Mouse (Mus musculus): ENCODE data around the gene Itsn1. TPM values are rescaled to one million over a fixed set of nuclear protein-coding genes. Genes with fewer than 3 reads are reported as not detected.
A peak's percentile ranks its signal among the peaks of the same experiment; 100 is the strongest.

The Itsn1 gene
- polyA plus RNA-seq, 1 experiment from 2014 or later, result 60.2 TPM

GRCm38 (mm10) chr16:91825774-91826325 is 96.8 kb downstream of the Itsn1 start:
- Histone ChIP-seq H3K4me3 (no peak overlapping the region), H3K4me2 (no peak overlapping the region), H3K9me3 (no peaks in the 10 kb centered on the region), H3K27ac (replicated peaks) (no peak overlapping the region), H3K36me3 (peaks cover 28% of the 10 kb centered on the region), H3K9ac (no peak overlapping the region), H3K4me1 (replicated peaks) (peaks cover 3% of the 10 kb centered on the region; the same call in 1 of the 2 replicates), H3K27me3 (no peaks in the 10 kb centered on the region)
- no peak for ATAC-seq (ENCODE audit: low FRiP score, low read depth)
- WGBS, result 65% methylated on average over 9 of the region's 9 CpGs

GRCm38 (mm10) chr16:91826893-91827292 is 97.8 kb downstream of the Itsn1 start:
- ATAC-seq (ENCODE audit: low FRiP score, low read depth), result no peak
- Histone ChIP-seq H3K27ac (replicated peaks) (0 out of 2 replicates have a peak overlapping the region, but pooled peaks have one; percentile 0), H3K4me2 (no peak overlapping the region), H3K4me1 (replicated peaks) (peaks cover 3% of the 10 kb centered on the region; the same call in 1 of the 2 replicates), H3K9me3 (no peaks in the 10 kb centered on the region), H3K36me3 (peaks cover 26% of the 10 kb centered on the region), H3K4me3 (no peak overlapping the region), H3K27me3 (no peaks in the 10 kb centered on the region), H3K9ac (no peak overlapping the region)
- WGBS, result 36% methylated on average over 2 of the region's 2 CpGs

GRCm38 (mm10) chr16:91827456-91827855 is 98.4 kb downstream of the Itsn1 start:
- no peaks in the 10 kb centered on the region for H3K9me3 ChIP-seq
- H3K27ac ChIP-seq (replicated peaks), result no peak overlapping the region
- H3K9ac ChIP-seq, result no peak overlapping the region
- no peak overlapping the region for H3K4me2 ChIP-seq
- no peak for ATAC-seq (ENCODE audit: low FRiP score, low read depth)
- H3K4me1 ChIP-seq (replicated peaks), result peaks cover 3% of the 10 kb centered on the region; the same call in 1 of the 2 replicates
- H3K4me3 ChIP-seq, result no peak overlapping the region
- 41% methylated on average over 5 of the region's 5 CpGs for WGBS
- H3K36me3 ChIP-seq, result peaks cover 26% of the 10 kb centered on the region
- H3K27me3 ChIP-seq, result no peaks in the 10 kb centered on the region

- Histone ChIP-seq H3K9ac (no peak overlapping the region), H3K9me3 (no peaks in the 10 kb centered on the region), H3K4me2 (no peak overlapping the region), H3K4me1 (replicated peaks) (peaks cover 3% of the 10 kb centered on the region; the same call in 1 of the 2 replicates), H3K4me3 (no peak overlapping the region), H3K27ac (replicated peaks) (no peak overlapping the region), H3K36me3 (peaks cover 27% of the 10 kb centered on the region), H3K27me3 (no peaks in the 10 kb centered on the region)
- WGBS, result 74% methylated on average over 7 of the region's 7 CpGs
- ATAC-seq (ENCODE audit: low FRiP score, low read depth), result no peak
These were observed 99.1 kb downstream of the Itsn1 start for GRCm38 (mm10) chr16:91828160-91828559.

GRCm38 (mm10) chr16:91828603-91829002 is 99.5 kb downstream of the Itsn1 start:
- no peak overlapping the region for H3K4me2 ChIP-seq
- H3K27ac ChIP-seq (replicated peaks), result no peak overlapping the region
- H3K4me1 ChIP-seq (replicated peaks), result peaks cover 3% of the 10 kb centered on the region; the same call in 1 of the 2 replicates
- WGBS, result 57% methylated on average over 5 of the region's 5 CpGs
- no peaks in the 10 kb centered on the region for H3K27me3 ChIP-seq
- H3K36me3 ChIP-seq, result peaks cover 27% of the 10 kb centered on the region
- H3K9me3 ChIP-seq, result no peaks in the 10 kb centered on the region
- no peak for ATAC-seq (ENCODE audit: low FRiP score, low read depth)
- H3K9ac ChIP-seq, result no peak overlapping the region
- no peak overlapping the region for H3K4me3 ChIP-seq

- H3K27me3 ChIP-seq, result no peaks in the 10 kb centered on the region
- no peak overlapping the region for H3K27ac ChIP-seq (replicated peaks)
- H3K9ac ChIP-seq, result no peak overlapping the region
- no peaks in the 10 kb centered on the region for H3K9me3 ChIP-seq
- no peak overlapping the region for H3K4me2 ChIP-seq
- ATAC-seq (ENCODE audit: low FRiP score, low read depth), result no peak
- peaks cover 3% of the 10 kb centered on the region; the same call in 1 of the 2 replicates for H3K4me1 ChIP-seq (replicated peaks)
- WGBS, result 56% methylated on average over 5 of the region's 5 CpGs
- no peak overlapping the region for H3K4me3 ChIP-seq
- H3K36me3 ChIP-seq, result peaks cover 27% of the 10 kb centered on the region
These were observed 100.0 kb downstream of the Itsn1 start for GRCm38 (mm10) chr16:91829121-91829520.

- 50% methylated on average over 23 of the region's 23 CpGs for WGBS
- Histone ChIP-seq H3K27ac (replicated peaks) (0 out of 2 replicates have a peak overlapping the region, but pooled peaks have one; percentile 1), H3K4me3 (no peak overlapping the region), H3K4me1 (replicated peaks) (peaks cover 3% of the 10 kb centered on the region; the same call in 1 of the 2 replicates), H3K4me2 (0 out of 2 replicates have a peak overlapping the region, but pooled peaks have one; percentile 14), H3K9ac (no peak overlapping the region), H3K27me3 (no peaks in the 10 kb centered on the region), H3K9me3 (no peaks in the 10 kb centered on the region), H3K36me3 (peaks cover 27% of the 10 kb centered on the region)
- ATAC-seq (ENCODE audit: low FRiP score, low read depth), result peak; percentile 48; the same call in 1 of the 2 replicates
These were observed 101.2 kb downstream of the Itsn1 start for GRCm38 (mm10) chr16:91830260-91830659.

- H3K27me3 ChIP-seq, result no peaks in the 10 kb centered on the region
- WGBS, result 89% methylated on average over 5 of the region's 5 CpGs
- H3K4me3 ChIP-seq, result no peak overlapping the region
- no peak overlapping the region for H3K27ac ChIP-seq (replicated peaks)
- H3K4me2 ChIP-seq, result no peak overlapping the region
- peaks cover 25% of the 10 kb centered on the region for H3K4me1 ChIP-seq (replicated peaks)
- H3K36me3 ChIP-seq, result peaks cover 26% of the 10 kb centered on the region
- no peaks in the 10 kb centered on the region for H3K9me3 ChIP-seq
- no peak for ATAC-seq (ENCODE audit: low FRiP score, low read depth)
- H3K9ac ChIP-seq, result no peak overlapping the region
These were observed 104.0 kb downstream of the Itsn1 start for GRCm38 (mm10) chr16:91833121-91833520.

- Histone ChIP-seq H3K9ac (no peak overlapping the region), H3K27me3 (no peaks in the 10 kb centered on the region), H3K36me3 (peaks cover 22% of the 10 kb centered on the region), H3K9me3 (no peaks in the 10 kb centered on the region), H3K4me3 (no peak overlapping the region), H3K4me2 (no peak overlapping the region), H3K4me1 (replicated peaks) (peaks cover 25% of the 10 kb centered on the region), H3K27ac (replicated peaks) (no peak overlapping the region)
- 69% methylated on average over 2 of the region's 2 CpGs for WGBS
- no peak for ATAC-seq (ENCODE audit: low FRiP score, low read depth)
These were observed 104.5 kb downstream of the Itsn1 start for GRCm38 (mm10) chr16:91833558-91833957.

GRCm38 (mm10) chr16:91833981-91834380 is 104.9 kb downstream of the Itsn1 start:
- Histone ChIP-seq H3K4me1 (replicated peaks) (peaks cover 25% of the 10 kb centered on the region), H3K4me2 (no peak overlapping the region), H3K9ac (no peak overlapping the region), H3K36me3 (peaks cover 23% of the 10 kb centered on the region; the same call in 1 of the 2 replicates), H3K9me3 (no peaks in the 10 kb centered on the region), H3K27me3 (no peaks in the 10 kb centered on the region), H3K4me3 (no peak overlapping the region), H3K27ac (replicated peaks) (no peak overlapping the region)
- no peak for ATAC-seq (ENCODE audit: low FRiP score, low read depth)
- 94% methylated on average over 1 of the region's 1 CpGs for WGBS

- Histone ChIP-seq H3K4me1 (replicated peaks) (peaks cover 22% of the 10 kb centered on the region), H3K4me2 (no peak overlapping the region), H3K9ac (no peak overlapping the region), H3K27ac (replicated peaks) (peak overlapping the region; percentile 78), H3K27me3 (no peaks in the 10 kb centered on the region), H3K9me3 (no peaks in the 10 kb centered on the region), H3K36me3 (peaks cover 26% of the 10 kb centered on the region), H3K4me3 (no peak overlapping the region)
- WGBS, result 56% methylated on average over 6 of the region's 6 CpGs
- ATAC-seq (ENCODE audit: low FRiP score, low read depth), result peak; percentile 36; the same call in 1 of the 2 replicates
These were observed 106.7 kb downstream of the Itsn1 start for GRCm38 (mm10) chr16:91835790-91836189.

GRCm38 (mm10) chr16:91836592-91837557 is 107.8 kb downstream of the Itsn1 start:
- Histone ChIP-seq H3K4me2 (no peak overlapping the region), H3K9me3 (no peaks in the 10 kb centered on the region), H3K27me3 (no peaks in the 10 kb centered on the region), H3K4me1 (replicated peaks) (peaks cover 22% of the 10 kb centered on the region), H3K9ac (0 out of 2 replicates have a peak overlapping the region, but pooled peaks have one; percentile 4), H3K27ac (replicated peaks) (peak overlapping the region; percentile 78), H3K36me3 (peaks cover 28% of the 10 kb centered on the region), H3K4me3 (no peak overlapping the region)
- 25% methylated on average over 18 of the region's 18 CpGs for WGBS
- ATAC-seq (ENCODE audit: low FRiP score, low read depth), result peak; percentile 65
